Mouse (Mus musculus): ENCODE measurements around the gene Adig. TPM values are rescaled to one million over a fixed set of nuclear protein-coding genes. Genes with fewer than 3 reads are reported as not detected.
A peak's percentile ranks its signal among the peaks of the same experiment; 100 is the strongest.

The Adig gene
- polyA plus RNA-seq, 1 experiment from 2014 or later = not detected

DNA sequence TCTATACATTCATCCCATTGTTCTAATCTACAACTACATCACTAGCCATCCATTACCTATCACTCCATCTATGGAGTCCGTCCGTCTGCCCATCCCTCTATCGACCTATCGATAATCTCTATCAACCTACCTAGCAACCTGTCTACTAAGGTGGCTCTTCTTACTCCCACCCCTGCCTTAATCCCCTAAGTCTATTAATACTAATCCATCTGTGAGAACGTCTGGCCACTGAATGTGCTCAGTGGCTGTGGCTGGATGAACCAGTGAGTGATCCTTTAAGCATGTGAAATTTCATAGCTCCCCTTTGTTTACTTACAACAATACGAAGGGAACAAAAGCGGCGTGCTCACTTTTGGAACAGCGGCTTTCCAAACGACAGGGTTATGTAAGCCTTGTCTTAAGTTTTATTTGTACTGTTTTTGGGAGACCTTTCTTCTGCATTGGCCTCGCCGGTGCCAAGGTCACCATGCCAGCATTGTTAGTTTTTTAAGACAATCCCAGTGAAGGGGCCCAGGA, 11.5 kb downstream of the Adig start:
- Histone ChIP-seq H3K9me3 (no peaks in the 10 kb centered on the region), H3K27me3 (no peaks in the 10 kb centered on the region), H3K27ac (no peak overlapping the region), H3K9ac (no peak overlapping the region), H3K4me3 (no peak overlapping the region), H3K36me3 (no peaks in the 10 kb centered on the region), H3K4me2 (no peak overlapping the region), H3K4me1 (replicated peaks) (no peaks in the 10 kb centered on the region)
- 80% methylated on average over 12 of the region's 12 CpGs for whole genome bisulfite sequencing
- ATAC-seq (ENCODE audit: low FRiP score) = no peak

GRCm38 (mm10) chr2:158518583-158518982, 16.2 kb downstream of the Adig start:
- Histone ChIP-seq H3K36me3 (no peaks in the 10 kb centered on the region), H3K27ac (no peak overlapping the region), H3K9ac (no peak overlapping the region), H3K9me3 (no peaks in the 10 kb centered on the region), H3K4me2 (no peak overlapping the region), H3K27me3 (no peaks in the 10 kb centered on the region), H3K4me1 (replicated peaks) (no peaks in the 10 kb centered on the region), H3K4me3 (no peak overlapping the region)
- 64% methylated on average over 6 of the region's 6 CpGs for WGBS
- no peak for ATAC-seq (ENCODE audit: low FRiP score)

DNA sequence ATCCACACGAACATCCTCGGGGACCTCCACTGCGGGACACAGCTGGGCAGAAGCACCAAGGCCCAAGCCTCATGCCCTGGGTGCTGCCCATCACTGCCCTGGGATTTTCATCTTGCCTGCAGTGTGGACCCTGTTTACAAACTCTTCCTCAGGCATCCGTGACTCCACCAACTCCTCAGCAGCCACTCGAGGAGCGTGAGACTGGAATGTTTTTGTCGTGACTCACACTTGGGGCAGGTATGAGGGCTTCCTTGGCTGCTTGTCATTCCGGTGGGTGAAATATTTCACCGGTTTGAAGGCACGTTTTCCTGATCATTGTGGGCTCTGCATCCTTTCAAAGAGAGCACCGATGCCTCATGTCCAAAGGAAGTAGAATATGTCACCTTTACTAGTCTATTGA, 16.7 kb downstream of the Adig start:
- Histone ChIP-seq H3K27ac (no peak overlapping the region), H3K4me2 (no peak overlapping the region), H3K9me3 (no peaks in the 10 kb centered on the region), H3K4me3 (no peak overlapping the region), H3K9ac (no peak overlapping the region), H3K27me3 (no peaks in the 10 kb centered on the region), H3K4me1 (replicated peaks) (no peaks in the 10 kb centered on the region), H3K36me3 (no peaks in the 10 kb centered on the region)
- no peak for ATAC-seq (ENCODE audit: low FRiP score)
- 87% methylated on average over 11 of the region's 11 CpGs for WGBS

DNA sequence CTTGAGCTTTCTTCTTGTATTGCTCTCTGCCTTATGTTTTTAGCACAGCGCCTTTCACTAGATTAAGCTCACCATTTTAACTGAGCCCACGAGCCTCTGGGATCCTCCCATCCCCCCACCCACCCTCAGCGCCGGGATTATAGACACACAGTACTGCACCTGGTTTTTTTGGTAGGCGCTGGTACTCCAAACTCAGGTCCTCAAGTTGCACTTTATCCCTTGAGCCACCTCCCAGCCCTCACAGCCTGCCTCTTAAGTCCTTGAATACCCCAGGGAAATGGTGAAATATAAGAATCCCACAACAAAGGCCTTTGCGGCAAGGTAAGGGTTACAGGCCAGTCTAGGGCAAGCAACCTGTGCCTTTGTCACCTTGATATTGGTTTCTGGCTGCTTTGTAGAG, 17.4 kb downstream of the Adig start:
- H3K4me1 ChIP-seq (replicated peaks) = no peaks in the 10 kb centered on the region
- no peaks in the 10 kb centered on the region for H3K27me3 ChIP-seq
- WGBS = 88% methylated on average over 6 of the region's 6 CpGs
- H3K4me2 ChIP-seq = no peak overlapping the region
- H3K4me3 ChIP-seq = no peak overlapping the region
- no peak overlapping the region for H3K9ac ChIP-seq
- H3K27ac ChIP-seq = no peak overlapping the region
- H3K36me3 ChIP-seq = no peaks in the 10 kb centered on the region
- no peak for ATAC-seq (ENCODE audit: low FRiP score)
- no peaks in the 10 kb centered on the region for H3K9me3 ChIP-seq

DNA sequence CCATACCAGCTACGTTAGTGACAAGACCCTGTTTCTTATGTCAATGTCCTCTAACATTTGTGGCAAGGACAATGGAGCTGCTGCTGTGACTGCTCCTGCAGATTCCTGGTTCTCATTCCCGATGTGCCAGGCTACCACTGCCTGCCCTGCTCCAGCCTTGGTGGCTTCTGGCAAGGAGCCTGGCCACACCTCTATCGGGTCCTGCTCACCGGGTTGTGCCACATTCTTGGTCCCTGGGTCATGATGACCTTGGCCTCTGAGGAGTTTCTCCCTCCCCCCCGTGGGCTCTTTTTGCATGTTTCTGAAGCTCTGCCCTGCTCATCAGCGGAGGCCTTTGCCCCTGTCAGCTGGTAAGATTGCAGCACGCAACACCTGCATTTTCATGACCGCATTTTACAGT, 20.6 kb downstream of the Adig start:
- no peaks in the 10 kb centered on the region for H3K9me3 ChIP-seq
- H3K4me3 ChIP-seq = no peak overlapping the region
- H3K27me3 ChIP-seq = no peaks in the 10 kb centered on the region
- H3K4me1 ChIP-seq (replicated peaks) = no peaks in the 10 kb centered on the region
- H3K4me2 ChIP-seq = no peak overlapping the region
- no peaks in the 10 kb centered on the region for H3K36me3 ChIP-seq
- 79% methylated on average over 8 of the region's 8 CpGs for WGBS
- no peak overlapping the region for H3K27ac ChIP-seq
- H3K9ac ChIP-seq = no peak overlapping the region
- no peak for ATAC-seq (ENCODE audit: low FRiP score)

GRCm38 (mm10) chr2:158524129-158524860, 21.9 kb downstream of the Adig start:
- 82% methylated on average over 16 of the region's 16 CpGs for WGBS
- H3K27ac ChIP-seq = no peak overlapping the region
- ATAC-seq (ENCODE audit: low FRiP score) = no peak

DNA sequence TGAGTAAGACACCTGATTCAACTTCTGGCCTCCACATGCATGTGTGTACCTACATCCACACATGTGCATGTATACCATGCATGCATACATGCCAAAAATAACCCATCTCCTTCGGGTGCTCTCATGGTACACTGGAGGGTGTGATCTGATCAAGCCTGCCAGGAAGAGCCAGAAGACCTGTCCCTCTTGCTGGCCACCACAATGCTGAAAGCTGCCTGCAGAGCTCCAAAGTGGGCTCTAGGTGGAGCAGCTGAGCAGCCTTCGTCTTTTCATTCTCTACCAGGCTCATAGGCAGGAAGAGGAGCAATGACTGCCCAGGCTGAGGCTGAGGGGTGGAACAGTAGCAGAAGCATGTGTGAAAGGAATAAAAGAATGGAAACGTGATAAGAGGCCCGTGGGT, 31.7 kb downstream of the Adig start:
- Histone ChIP-seq H3K4me1 (replicated peaks) (no peaks in the 10 kb centered on the region), H3K4me2 (no peak overlapping the region), H3K36me3 (no peaks in the 10 kb centered on the region), H3K27me3 (no peaks in the 10 kb centered on the region), H3K4me3 (no peak overlapping the region), H3K9ac (no peak overlapping the region), H3K27ac (no peak overlapping the region), H3K9me3 (no peaks in the 10 kb centered on the region)
- ATAC-seq (ENCODE audit: low FRiP score) = 0 out of 2 replicates have a peak, but pooled peaks have one; percentile 32
- WGBS = 5% methylated on average over 4 of the region's 4 CpGs

More at GRCm38 (mm10) chr2:158524129-158524860, 21.9 kb downstream of the Adig start:
- Histone ChIP-seq H3K9ac (no peak overlapping the region), H3K27me3 (no peaks in the 10 kb centered on the region), H3K9me3 (no peaks in the 10 kb centered on the region), H3K4me1 (replicated peaks) (no peaks in the 10 kb centered on the region), H3K4me2 (no peak overlapping the region), H3K4me3 (no peak overlapping the region), H3K36me3 (no peaks in the 10 kb centered on the region)

- H3K9me3 ChIP-seq = no peaks in the 10 kb centered on the region
- H3K27me3 ChIP-seq = no peaks in the 10 kb centered on the region
- no peak overlapping the region for H3K4me2 ChIP-seq
- no peak overlapping the region for H3K4me3 ChIP-seq
- no peaks in the 10 kb centered on the region for H3K36me3 ChIP-seq
- no peak overlapping the region for H3K27ac ChIP-seq
- peak; percentile 59; the same call in 1 of the 2 replicates for ATAC-seq (ENCODE audit: low FRiP score)
- H3K4me1 ChIP-seq (replicated peaks) = no peaks in the 10 kb centered on the region
- H3K9ac ChIP-seq = no peak overlapping the region
- 78% methylated on average over 8 of the region's 8 CpGs for WGBS
Observed at GRCm38 (mm10) chr2:158534559-158534958, 32.1 kb downstream of the Adig start.

DNA sequence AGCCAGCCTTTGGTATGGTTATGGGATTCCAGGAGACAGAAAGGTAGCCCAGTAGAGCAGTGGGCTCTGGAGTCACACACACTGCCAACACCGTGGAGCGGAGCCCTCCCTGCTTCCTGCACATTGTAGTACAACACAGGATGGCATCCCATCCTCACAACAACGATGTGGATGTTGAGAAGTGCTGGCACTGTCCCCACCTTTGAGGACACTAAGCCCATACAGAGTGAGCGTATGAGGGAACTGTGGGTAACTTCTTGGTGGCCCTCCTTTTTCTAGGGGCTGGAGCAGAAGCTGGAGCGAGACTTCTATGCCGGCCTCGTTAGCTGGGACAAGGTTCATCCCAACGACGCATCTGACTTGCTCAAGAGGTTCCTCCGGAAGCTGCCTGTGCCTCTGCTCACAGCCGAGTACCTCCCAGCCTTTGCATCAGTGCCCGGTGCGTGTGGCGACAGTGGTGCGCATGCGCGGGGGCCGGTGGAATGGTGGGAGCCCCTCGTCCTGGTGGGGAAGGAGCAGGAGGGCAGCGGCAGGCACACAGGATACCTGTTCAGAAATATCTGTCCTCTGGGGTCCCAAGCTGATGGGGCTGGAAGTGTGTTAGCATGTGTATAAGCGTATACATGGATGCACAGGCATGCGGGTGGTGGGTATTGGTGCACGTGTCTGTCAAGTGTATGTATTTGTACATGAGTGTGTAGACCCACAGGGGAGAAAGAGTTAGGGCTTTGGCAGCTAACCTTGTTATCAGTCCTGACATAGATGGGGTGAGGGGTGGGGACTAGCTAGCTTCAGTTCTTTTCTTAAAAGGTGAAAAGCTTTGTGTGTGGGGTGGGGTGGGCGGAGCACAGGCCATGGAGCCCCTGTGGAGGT, 37.3 kb downstream of the Adig start:
- H3K27ac ChIP-seq = no peak overlapping the region
- H3K27me3 ChIP-seq = 0 out of 2 replicates have a peak, but pooled peaks cover 3% of the 10 kb centered on the region
- peak overlapping the region; percentile 17 for H3K4me3 ChIP-seq
- no peaks in the 10 kb centered on the region for H3K9me3 ChIP-seq
- ATAC-seq (ENCODE audit: low FRiP score) = peak; percentile 36; the same call in 1 of the 2 replicates
- no peaks in the 10 kb centered on the region for H3K36me3 ChIP-seq
- peak overlapping the region; percentile 39; the same call in 1 of the 2 replicates for H3K9ac ChIP-seq
- no peaks in the 10 kb centered on the region for H3K4me1 ChIP-seq (replicated peaks)
- H3K4me2 ChIP-seq = peak overlapping the region; percentile 52
- WGBS = 55% methylated on average over 24 of the region's 24 CpGs

- no peak overlapping the region for H3K9ac ChIP-seq
- no peak overlapping the region for H3K4me3 ChIP-seq
- no peak overlapping the region for H3K4me2 ChIP-seq
- no peak for ATAC-seq (ENCODE audit: low FRiP score)
- no peaks in the 10 kb centered on the region for H3K9me3 ChIP-seq
- H3K36me3 ChIP-seq = no peaks in the 10 kb centered on the region
- H3K27ac ChIP-seq = no peak overlapping the region
- 0 out of 2 replicates have a peak, but pooled peaks cover 3% of the 10 kb centered on the region for H3K27me3 ChIP-seq
- peaks cover 1% of the 10 kb centered on the region; the same call in 1 of the 2 replicates for H3K4me1 ChIP-seq (replicated peaks)
- 70% methylated on average over 4 of the region's 4 CpGs for WGBS
Observed at GRCm38 (mm10) chr2:158541286-158541685, 38.9 kb downstream of the Adig start.

GRCm38 (mm10) chr2:158545266-158545665, 42.9 kb downstream of the Adig start:
- H3K9me3 ChIP-seq = no peaks in the 10 kb centered on the region
- peaks cover 18% of the 10 kb centered on the region for H3K27me3 ChIP-seq
- WGBS = 77% methylated on average over 2 of the region's 2 CpGs
- no peaks in the 10 kb centered on the region for H3K36me3 ChIP-seq
- no peak for ATAC-seq (ENCODE audit: low FRiP score)
- no peak overlapping the region for H3K9ac ChIP-seq
- H3K27ac ChIP-seq = no peak overlapping the region
- H3K4me3 ChIP-seq = no peak overlapping the region
- H3K4me1 ChIP-seq (replicated peaks) = peaks cover 6% of the 10 kb centered on the region
- no peak overlapping the region for H3K4me2 ChIP-seq

DNA sequence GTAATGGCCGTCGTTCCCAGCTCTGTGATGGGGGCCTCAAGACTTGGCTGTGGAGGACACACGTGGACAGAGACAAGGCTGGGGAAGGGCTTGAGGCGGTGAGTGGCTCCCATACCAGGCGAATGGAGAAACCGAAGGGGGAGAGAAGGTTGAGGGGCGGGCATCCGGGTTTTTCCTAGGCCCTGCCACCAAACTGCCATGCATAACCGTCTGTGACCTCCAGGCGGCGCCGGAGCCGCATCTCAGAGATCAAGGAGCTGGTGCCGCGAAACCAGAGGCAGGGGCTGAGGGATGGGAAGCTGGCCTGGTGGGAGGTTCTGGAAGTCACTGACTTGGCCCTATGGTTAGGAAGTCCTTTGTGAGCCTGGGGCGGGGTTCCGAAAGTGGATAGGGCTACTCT, 44.3 kb downstream of the Adig start:
- H3K9ac ChIP-seq = peak overlapping the region; percentile 65
- ATAC-seq (ENCODE audit: low FRiP score) = peak; percentile 61; the same call in 1 of the 2 replicates
- WGBS = 2% methylated on average over 17 of the region's 17 CpGs

More for the DNA sequence above, 44.3 kb downstream of the Adig start:
- H3K27me3 ChIP-seq = peaks cover 33% of the 10 kb centered on the region
- no peak overlapping the region for H3K4me3 ChIP-seq
- no peak overlapping the region for H3K4me2 ChIP-seq
- no peaks in the 10 kb centered on the region for H3K36me3 ChIP-seq
- no peak overlapping the region for H3K27ac ChIP-seq
- no peaks in the 10 kb centered on the region for H3K9me3 ChIP-seq
- H3K4me1 ChIP-seq (replicated peaks) = peaks cover 15% of the 10 kb centered on the region
